Mouse (Mus musculus) heart, adult 2 months (tissue): ENCODE results near the gene Lrwd1. TPM values are rescaled to one million over a fixed set of nuclear protein-coding genes. Genes with fewer than 3 reads are reported as not detected.
A peak's percentile ranks its signal among the peaks of the same experiment; 100 is the strongest.

Experiments used
- DNase-seq, 2 experiments: peaks; one replicate each; pipeline ENCODE4 v3.0.0; 2021
- H3K27ac ChIP-seq: fragments of 200-600 bp; 2 replicates; pipeline ENCODE4 v1.8.1; 2022
- H3K27me3 ChIP-seq: fragments of 200-500 bp; 2 replicates; pipeline ENCODE4 v1.6.1; 2012; ENCODE audit warnings: mild to moderate bottlenecking, low read length, inconsistent platforms, mixed read lengths; ENCODE audit not compliant: control insufficient read depth, insufficient read depth
- H3K36me3 ChIP-seq: fragments of 200-500 bp; 2 replicates; pipeline ENCODE4 v1.6.1; 2012; ENCODE audit warnings: low read length, inconsistent platforms; ENCODE audit not compliant: control insufficient read depth, insufficient read depth
- H3K4me1 ChIP-seq: fragments of 200-500 bp; 2 replicates; pipeline ENCODE4 v1.6.1; 2011; ENCODE audit warnings: low read length; ENCODE audit not compliant: control insufficient read depth, insufficient read depth
- H3K4me3 ChIP-seq: fragments of 200-600 bp; 2 replicates; pipeline ENCODE4 v1.8.1; 2022
- H3K79me2 ChIP-seq: fragments of 200-500 bp; replicated peaks from 2 replicates; pipeline ENCODE4 v1.6.1; 2012; ENCODE audit warnings: mild to moderate bottlenecking, inconsistent platforms, low read length, moderate library complexity, mixed read lengths; ENCODE audit not compliant: control insufficient read depth, insufficient read depth
- H3K9ac ChIP-seq: fragments of 200-500 bp; 2 replicates; pipeline ENCODE4 v1.6.1; 2012; ENCODE audit warnings: low read depth, mild to moderate bottlenecking, control low read depth, inconsistent platforms, low read length, mixed read lengths
- CTCF ChIP-seq: fragments of 200-600 bp; IDR thresholded peaks from 2 replicates; pipeline ENCODE4 v1.8.1; 2022; ENCODE audit warnings: antibody characterized with exemption, mild to moderate bottlenecking, moderate library complexity
- EP300 ChIP-seq: fragments of 200-500 bp; IDR thresholded peaks from 2 replicates; pipeline ENCODE4 v1.6.1; 2011; ENCODE audit warnings: low read depth, low read length, control low read depth; ENCODE audit not compliant: insufficient read depth
- POLR2A ChIP-seq: fragments of 200-500 bp; IDR thresholded peaks from 2 replicates; pipeline ENCODE4 v1.6.1; 2011; ENCODE audit warnings: mild to moderate bottlenecking, low read depth, low read length, control low read depth; ENCODE audit not compliant: insufficient read depth
- WGBS: fragments of 180-500 bp; shearing (Covaris S2); methylation state at CpG from one replicate; pipeline ENCODE4 v1.1.7; 2018; 5-methylcytosine and 5-hydroxymethylcytosine counted together
- intact Hi-C: fragments of 180-260 bp; cut with DNase I; formaldehyde crosslinking; loops from one replicate; pipeline ENCODE4 v1.15.1; 2025
- long read RNA-seq: library from polyadenylated mRNA; stranded (forward); transcript quantifications from one replicate; pipeline ENCODE4 v2.0.0, GENCODE M21; 2021
- polyA plus RNA-seq: library from polyadenylated mRNA; depleted of rRNA; stranded (reverse); fragments of >200 nt; gene quantifications from 2 replicates; pipeline ENCODE4 v1.2.3, GENCODE M21; 2012; rRNA removed
- total RNA-seq, 2 experiments: library from RNA; stranded (reverse); gene quantifications; 2 replicates each; pipeline ENCODE4 v1.2.3; 2021

Gene Lrwd1
- 1 to 10 TPM; 5.4 to 5.5 TPM for total RNA-seq
- 11.5 and 12.3 TPM in 2 replicates for polyA plus RNA-seq
- long read RNA-seq, transcript Lrwd1-201 (15 exons, 2,473 nt), result major isoform, 14 of 17 reads
- long read RNA-seq, partial matches to known transcripts, result 0 of 17 reads
- long read RNA-seq, other reads (novel, unspliced or antisense), result 3 of 17 reads

DNA sequence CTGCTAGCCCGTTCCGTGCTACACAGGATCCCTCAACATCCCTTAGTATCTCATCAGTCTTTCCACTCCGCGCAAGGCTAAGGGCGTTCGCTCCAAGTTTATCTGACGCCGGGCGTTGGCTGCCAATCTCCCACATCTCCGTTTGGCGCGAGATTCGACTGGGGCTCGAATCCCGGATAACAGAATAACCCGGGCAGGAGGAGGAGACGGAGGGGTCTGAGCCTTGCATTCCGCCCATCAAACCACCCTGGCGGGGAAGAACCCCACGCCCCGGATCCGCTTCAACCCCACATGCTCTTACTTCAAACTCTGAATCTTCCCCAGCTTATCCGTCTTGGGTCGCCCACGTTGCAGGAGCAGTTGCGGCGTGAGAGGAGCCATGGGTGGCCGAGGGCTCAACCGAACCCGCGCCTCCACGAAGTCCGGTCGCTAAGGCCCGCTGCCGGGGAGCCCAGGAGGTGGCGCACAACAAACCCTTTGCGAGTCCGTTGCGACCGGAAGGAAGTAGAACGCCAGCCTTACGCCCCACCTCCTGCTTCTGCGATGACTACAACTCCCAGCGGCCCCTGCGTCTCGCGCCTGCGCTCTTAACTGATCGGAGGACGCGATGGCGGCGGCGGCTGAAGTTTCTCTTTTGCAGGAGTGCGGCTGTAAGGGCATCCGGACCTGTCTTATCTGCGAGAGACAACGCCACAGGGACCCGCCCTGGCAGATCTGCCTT, at the start of gene Lrwd1, which contains the start of gene Alkbh4:
Lrwd1 (minus strand) TSS at position 504 of the 721 bp plus-strand sequence.
Alkbh4 (plus strand) TSS at position 576 of the 721 bp plus-strand sequence.
- Histone ChIP-seq H3K27me3 (no peaks in the 10 kb centered on the region), H3K9ac (peak within 1 kb of the TSS; percentile 87), H3K4me1 (peaks cover 2% of the 10 kb centered on the region; the same call in 1 of the 2 replicates), H3K79me2 (no peaks in the 10 kb centered on the region), H3K36me3 (no peaks in the 10 kb centered on the region; the same call in 1 of the 2 replicates), H3K4me3 (peak within 1 kb of the TSS; percentile 97), H3K27ac (peak within 1 kb of the TSS; percentile 87)
- WGBS, result under 1% methylated on average over 60 of the region's 60 CpGs
- intact Hi-C loops, result loop anchor here (1.0 to 5.0 kb wide), 4 partner anchors 19 to 153 kb away; partner anchors contain the start of genes Orai2, Polr2j and Zp3
- peak; percentile 39; the same call in 1 of the 2 replicates for TF ChIP-seq EP300
- TF ChIP-seq POLR2A, result peak; percentile 74
- TF ChIP-seq CTCF, result peak; percentile 91
- DNase-seq, result peak; percentile 96 to 97

DNA sequence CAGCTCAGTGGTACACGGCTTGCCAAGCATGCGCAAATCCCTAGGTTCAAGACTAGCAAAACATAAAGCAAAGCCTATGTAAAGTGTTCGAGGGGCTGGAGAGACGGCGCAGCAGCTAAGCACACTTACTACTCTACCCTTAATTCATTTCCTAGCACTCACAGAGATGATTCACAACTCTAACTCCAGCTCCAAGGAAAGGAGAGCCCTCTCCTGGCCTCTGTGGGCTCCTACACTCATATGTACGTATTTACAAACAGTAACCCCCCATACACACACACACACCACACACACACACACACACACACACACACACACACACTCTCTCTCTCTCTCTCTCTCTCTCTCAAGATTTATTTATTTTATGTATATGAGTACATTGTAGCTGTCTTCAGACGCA, 47.9 kb upstream of the Lrwd1 start:
- Histone ChIP-seq H3K4me3 (no peak overlapping the region), H3K4me1 (no peaks in the 10 kb centered on the region), H3K27me3 (no peaks in the 10 kb centered on the region), H3K36me3 (no peaks in the 10 kb centered on the region), H3K79me2 (no peaks in the 10 kb centered on the region), H3K9ac (no peak overlapping the region), H3K27ac (no peak overlapping the region)
- DNase-seq, result no peak
- 88% methylated on average over 7 of the region's 7 CpGs for WGBS
- intact Hi-C loops, result no loop called here
- TF ChIP-seq EP300 (no peak), POLR2A (no peak), CTCF (no peak)

DNA sequence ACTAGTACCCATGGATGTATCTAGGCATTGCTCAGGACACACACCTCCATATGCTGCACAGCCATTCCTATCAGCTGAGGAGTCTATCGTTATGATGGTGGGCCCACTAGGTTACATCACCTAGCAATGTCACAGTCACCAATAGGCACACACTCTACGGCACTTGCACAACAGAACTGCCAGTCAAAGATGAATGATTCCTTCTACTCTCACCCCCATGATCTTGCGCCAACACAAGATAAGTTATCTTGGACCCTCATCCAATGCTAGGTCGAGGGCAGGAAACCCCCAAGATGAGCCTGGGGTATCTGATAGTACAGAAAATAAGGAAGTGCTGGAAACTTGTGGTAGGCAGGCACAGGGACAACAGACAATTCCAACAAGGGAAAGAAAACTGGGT, 47.0 kb upstream of the Lrwd1 start:
- no peaks in the 10 kb centered on the region for H3K79me2 ChIP-seq
- no peaks in the 10 kb centered on the region; the same call in 1 of the 2 replicates for H3K4me1 ChIP-seq
- intact Hi-C loops, result no loop called here
- DNase-seq, result no peak
- TF ChIP-seq POLR2A (no peak), CTCF (no peak), EP300 (no peak)
- H3K4me3 ChIP-seq, result no peak overlapping the region
- 86% methylated on average over 4 of the region's 4 CpGs for whole genome bisulfite sequencing
- H3K9ac ChIP-seq, result no peak overlapping the region
- H3K27ac ChIP-seq, result no peak overlapping the region
- H3K27me3 ChIP-seq, result no peaks in the 10 kb centered on the region
- H3K36me3 ChIP-seq, result no peaks in the 10 kb centered on the region

DNA sequence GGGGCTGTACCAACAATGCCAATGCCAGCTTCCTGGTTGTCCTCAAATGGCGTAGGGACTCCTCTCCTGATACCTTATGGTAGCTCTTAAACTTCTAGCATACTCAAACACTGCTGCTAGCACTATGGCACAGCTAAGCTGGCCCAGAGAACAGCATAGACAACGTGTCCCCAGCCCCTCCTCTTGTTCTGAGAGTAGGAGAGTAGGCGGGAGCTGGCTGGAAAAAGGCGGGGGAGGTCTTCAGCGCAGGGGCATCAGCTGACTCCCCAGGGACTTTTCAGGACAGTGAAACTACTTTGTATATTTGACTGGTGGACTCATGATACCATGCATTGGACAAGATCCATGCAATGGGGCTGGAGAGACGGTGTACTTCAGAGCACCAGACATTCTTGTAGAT, 46.2 kb upstream of the Lrwd1 start:
- WGBS, result 77% methylated on average over 6 of the region's 6 CpGs
- H3K36me3 ChIP-seq, result no peaks in the 10 kb centered on the region

DNA sequence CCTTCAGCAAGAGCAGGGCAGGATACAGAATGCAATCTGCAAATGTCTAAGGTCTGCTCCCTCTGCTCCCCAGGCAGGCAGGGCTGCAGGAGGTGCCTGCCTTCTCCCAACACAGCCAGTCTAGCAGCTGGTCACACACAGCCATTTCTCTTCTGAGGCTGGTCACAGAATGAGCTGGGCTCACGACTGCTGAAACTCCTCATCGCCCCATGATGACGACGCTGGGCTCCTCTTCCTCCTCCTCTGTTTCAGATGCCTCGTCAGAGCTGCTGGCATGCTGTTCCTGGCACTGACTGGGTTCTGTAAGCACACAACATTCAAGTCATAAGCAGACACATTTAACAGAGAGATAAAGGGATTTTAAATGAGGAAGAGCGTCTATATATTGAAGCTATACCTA, 45.3 kb upstream of the Lrwd1 start:
- Histone ChIP-seq H3K27me3 (no peaks in the 10 kb centered on the region), H3K4me3 (no peak overlapping the region), H3K79me2 (no peaks in the 10 kb centered on the region), H3K9ac (no peak overlapping the region), H3K4me1 (no peaks in the 10 kb centered on the region; the same call in 1 of the 2 replicates), H3K36me3 (no peaks in the 10 kb centered on the region), H3K27ac (no peak overlapping the region)
- no peak for TF ChIP-seq EP300
- TF ChIP-seq CTCF, result no peak
- no peak for TF ChIP-seq POLR2A
- DNase-seq, result no peak
- intact Hi-C loops, result no loop called here
- WGBS, result 90% methylated on average over 6 of the region's 6 CpGs

More for the DNA sequence above, 46.2 kb upstream of the Lrwd1 start:
- no peak for DNase-seq
- intact Hi-C loops, result no loop called here
- Histone ChIP-seq H3K27me3 (no peaks in the 10 kb centered on the region), H3K4me1 (no peaks in the 10 kb centered on the region; the same call in 1 of the 2 replicates), H3K9ac (no peak overlapping the region), H3K79me2 (no peaks in the 10 kb centered on the region), H3K4me3 (no peak overlapping the region), H3K27ac (no peak overlapping the region)
- no peak for TF ChIP-seq EP300

DNA sequence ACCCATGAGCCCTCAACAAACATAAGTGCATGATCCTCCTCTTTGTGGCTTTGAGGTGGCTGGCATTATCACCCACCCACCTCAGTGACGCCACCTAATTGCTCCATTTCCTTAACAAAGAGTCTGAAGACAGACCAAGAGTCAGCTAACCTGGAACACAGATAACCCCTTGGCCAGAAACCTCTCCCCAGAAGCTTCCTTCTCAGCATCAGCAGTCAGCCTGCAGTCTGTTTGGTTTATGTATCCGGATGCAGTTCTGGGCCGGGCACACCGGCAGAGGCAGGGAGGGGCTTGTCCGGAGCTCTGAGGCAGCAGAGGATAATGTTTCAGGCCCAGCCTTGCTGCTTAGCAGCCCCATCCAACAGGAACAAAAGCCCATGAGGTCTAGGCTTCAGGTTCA, 43.7 kb upstream of the Lrwd1 start:
- intact Hi-C loops, result no loop called here
- Histone ChIP-seq H3K27me3 (no peaks in the 10 kb centered on the region), H3K79me2 (no peaks in the 10 kb centered on the region), H3K36me3 (no peaks in the 10 kb centered on the region), H3K9ac (no peak overlapping the region), H3K4me1 (no peaks in the 10 kb centered on the region; the same call in 1 of the 2 replicates), H3K27ac (no peak overlapping the region), H3K4me3 (no peak overlapping the region)
- 81% methylated on average over 5 of the region's 5 CpGs for WGBS
- no peak for DNase-seq
- TF ChIP-seq POLR2A (no peak), CTCF (no peak), EP300 (no peak)
